Mouse (Mus musculus) cerebellum, adult 11-12 months (tissue): Measurements from ENCODE around the gene Acad10.
A peak's percentile ranks its signal among the peaks of the same experiment; 100 is the strongest.

Source experiments
- DNase-seq: peaks from one replicate; pipeline ENCODE4 v3.0.0; 2022

Acad10 gene

GRCm38 (mm10) chr5:121595758-121596157 is 64.6 kb downstream of the Acad10 start:
- DNase-seq: no peak

- no peak for DNase-seq
Observed at GRCm38 (mm10) chr5:121594714-121595313, 65.5 kb downstream of the Acad10 start.

- DNase-seq: peak; percentile 69
Observed at GRCm38 (mm10) chr5:121593451-121594401, 66.6 kb downstream of the Acad10 start, which contains the start of gene Aldh2. Gene Aldh2, minus strand, starts transcription at chr5:121593824.

GRCm38 (mm10) chr5:121592816-121593407 is 67.4 kb downstream of the Acad10 start:
- no peak for DNase-seq

GRCm38 (mm10) chr5:121592064-121592815 is 68.1 kb downstream of the Acad10 start:
- DNase-seq: no peak

- no peak for DNase-seq
Observed at GRCm38 (mm10) chr5:121591417-121592063, 68.8 kb downstream of the Acad10 start.

GRCm38 (mm10) chr5:121589928-121590327 is 70.4 kb downstream of the Acad10 start:
- no peak for DNase-seq

GRCm38 (mm10) chr5:121586400-121587039 is 73.8 kb downstream of the Acad10 start:
- no peak for DNase-seq

GRCm38 (mm10) chr5:121585699-121586098 is 74.6 kb downstream of the Acad10 start:
- no peak for DNase-seq

GRCm38 (mm10) chr5:121585005-121585404 is 75.3 kb downstream of the Acad10 start:
- no peak for DNase-seq

- peak; percentile 79 for DNase-seq
Observed at GRCm38 (mm10) chr5:121583765-121584501, 76.4 kb downstream of the Acad10 start.

- no peak for DNase-seq
Observed at GRCm38 (mm10) chr5:121581945-121582344, 78.4 kb downstream of the Acad10 start.

- DNase-seq: no peak
Observed at GRCm38 (mm10) chr5:121576927-121577488, 83.3 kb downstream of the Acad10 start.

- DNase-seq: no peak
Observed at GRCm38 (mm10) chr5:121575867-121576266, 84.4 kb downstream of the Acad10 start.

GRCm38 (mm10) chr5:121574145-121574544 is 86.2 kb downstream of the Acad10 start:
- no peak for DNase-seq
